Mouse (Mus musculus): ENCODE measurements around the gene Nrxn3.

Nrxn3 gene

DNA sequence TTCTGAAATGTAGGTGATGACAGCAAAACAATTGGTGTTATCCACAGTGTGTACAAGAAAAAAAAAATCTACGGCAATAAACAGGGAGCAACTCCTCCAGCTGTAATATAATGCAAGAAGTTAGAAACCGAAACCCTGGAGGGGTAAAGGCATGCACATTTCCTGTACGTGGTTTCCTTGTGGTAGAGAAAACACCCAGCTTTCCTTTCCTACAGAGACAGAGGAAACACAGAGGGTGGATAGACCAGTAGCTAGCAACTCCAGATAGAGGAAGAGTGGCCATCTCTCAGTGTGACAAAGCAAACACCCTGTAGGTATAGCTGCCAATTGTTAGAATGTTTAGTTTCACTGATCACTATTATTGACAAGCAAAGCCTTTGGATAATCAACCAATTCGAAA is 642.2 kb downstream of the Nrxn3 start:
- DNase-seq = no peak

GRCm38 (mm10) chr12:89369939-89370338 is 647.3 kb downstream of the Nrxn3 start:
- peak; percentile 21 to 34 for DNase-seq

GRCm38 (mm10) chr12:89376600-89376999 is 653.9 kb downstream of the Nrxn3 start:
- DNase-seq = no peak

GRCm38 (mm10) chr12:89377051-89377643 is 654.5 kb downstream of the Nrxn3 start:
- no peak for DNase-seq

- DNase-seq = no peak
Observed at GRCm38 (mm10) chr12:89377687-89378086, 655.0 kb downstream of the Nrxn3 start.

DNA sequence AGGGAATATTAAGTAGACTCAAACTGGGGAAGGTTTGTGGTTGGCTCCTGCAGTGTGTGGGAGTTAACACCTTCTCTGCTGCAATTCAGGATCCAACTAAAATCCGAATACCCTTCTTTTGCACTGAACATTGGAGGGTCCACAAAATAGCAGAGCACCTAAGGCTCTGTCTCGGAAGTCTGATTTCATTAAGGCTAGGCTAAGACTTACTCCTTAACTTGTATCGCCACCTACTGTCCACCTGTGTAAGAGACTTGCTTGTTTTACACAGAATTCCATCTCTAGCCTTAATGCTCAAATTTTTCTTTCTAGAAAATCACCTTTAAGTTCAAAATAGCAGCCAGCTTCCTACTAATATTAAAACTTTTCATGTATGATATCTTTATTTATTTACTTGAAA is 660.6 kb downstream of the Nrxn3 start:
- peak; percentile 51 to 65 for DNase-seq

GRCm38 (mm10) chr12:89395121-89395792 is 672.6 kb downstream of the Nrxn3 start:
- peak; percentile 24 to 44 for DNase-seq

- DNase-seq = no peak
Observed at GRCm38 (mm10) chr12:89436519-89436918, 713.8 kb downstream of the Nrxn3 start.

DNA sequence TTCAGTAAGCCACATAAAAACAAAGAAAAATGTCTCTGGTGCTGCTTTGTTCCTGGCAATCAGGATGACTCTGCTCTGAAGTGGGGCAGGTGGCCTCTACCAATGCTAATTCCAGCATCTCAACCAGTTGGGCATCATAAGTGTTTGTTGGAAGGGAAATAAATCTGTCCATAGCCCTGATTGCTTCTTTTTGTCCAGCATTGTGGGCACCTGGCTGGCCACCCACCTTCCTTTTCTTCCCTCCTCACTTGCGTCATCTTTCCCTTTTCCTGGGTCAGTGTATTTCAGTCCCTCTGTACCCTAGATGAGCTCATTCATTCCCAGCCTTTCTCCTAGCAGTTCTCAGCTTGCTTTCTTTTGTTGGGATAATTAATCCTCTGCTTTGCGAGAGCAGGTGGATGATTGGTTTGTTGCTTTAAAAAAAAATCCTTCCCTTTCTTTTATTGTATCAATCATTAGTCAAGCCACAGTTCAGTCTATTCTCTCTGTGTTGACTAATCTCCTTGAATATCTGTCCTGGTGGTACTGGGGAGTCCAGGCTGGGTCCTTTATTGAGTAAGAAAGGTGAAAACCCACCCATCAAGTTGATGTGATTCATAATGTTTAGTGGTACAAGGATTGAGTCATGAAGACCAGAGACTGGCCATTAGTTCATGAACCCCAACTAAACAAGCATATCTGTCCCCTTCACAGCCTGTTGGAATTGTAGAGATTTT is 719.8 kb downstream of the Nrxn3 start:
- DNase-seq = no peak

DNA sequence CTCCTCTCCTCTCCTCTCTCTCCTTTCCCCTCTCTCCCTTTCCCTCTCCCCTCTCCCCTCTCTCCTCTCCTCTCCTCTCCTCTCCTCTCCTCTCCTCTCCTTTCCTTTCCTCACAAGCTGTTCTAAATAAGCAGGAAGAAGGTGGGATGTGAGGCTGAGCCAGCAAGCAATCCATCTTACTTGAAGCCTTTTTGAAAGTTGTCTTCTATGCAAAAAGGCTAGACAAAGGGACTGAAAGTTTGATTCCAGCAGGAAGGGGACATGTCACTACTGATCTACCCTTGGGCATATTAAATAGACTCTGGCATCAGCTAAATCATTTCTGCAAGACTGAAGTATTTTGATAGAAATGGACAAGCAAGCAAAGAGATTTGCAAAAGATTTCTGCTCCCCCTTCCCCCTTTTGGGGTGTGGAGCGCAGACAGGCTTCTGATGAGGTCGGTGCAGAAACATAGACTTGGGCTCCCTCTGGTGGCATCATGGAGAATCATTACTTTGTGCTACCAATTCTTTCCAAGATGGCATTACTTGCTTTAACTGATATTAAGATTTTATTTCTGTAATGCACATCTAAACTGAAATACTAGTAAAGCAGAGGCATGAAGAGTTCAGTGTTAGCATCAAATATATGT is 728.1 kb downstream of the Nrxn3 start:
- peak; percentile 66 to 72 for DNase-seq

GRCm38 (mm10) chr12:89470226-89470625 is 747.5 kb downstream of the Nrxn3 start:
- peak in 1 of 2 experiments; percentile 10 for DNase-seq

GRCm38 (mm10) chr12:89471289-89471688 is 748.6 kb downstream of the Nrxn3 start:
- DNase-seq = no peak

DNA sequence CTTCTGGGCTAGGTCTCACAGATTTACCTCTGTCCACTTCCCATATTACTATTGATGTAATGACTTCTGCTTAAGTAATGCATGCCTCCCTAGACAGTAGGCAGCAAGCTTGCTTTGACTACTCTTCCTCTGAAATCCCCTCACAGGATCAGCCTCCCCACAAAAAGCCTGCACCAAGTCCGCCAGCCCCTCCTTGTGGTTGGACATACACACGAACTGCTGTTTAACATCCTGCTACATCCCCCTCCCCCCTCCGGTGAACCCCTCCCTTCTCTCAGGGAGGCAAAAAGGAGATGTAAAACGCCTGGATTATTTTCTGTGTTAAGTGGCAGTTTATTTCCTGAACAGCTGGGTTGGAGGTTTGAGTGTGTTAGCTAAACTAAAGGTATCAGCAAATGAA is 749.2 kb downstream of the Nrxn3 start:
- peak; percentile 4 to 5 for DNase-seq

GRCm38 (mm10) chr12:89479096-89479495 is 756.4 kb downstream of the Nrxn3 start:
- DNase-seq = peak; percentile 72 to 80

DNA sequence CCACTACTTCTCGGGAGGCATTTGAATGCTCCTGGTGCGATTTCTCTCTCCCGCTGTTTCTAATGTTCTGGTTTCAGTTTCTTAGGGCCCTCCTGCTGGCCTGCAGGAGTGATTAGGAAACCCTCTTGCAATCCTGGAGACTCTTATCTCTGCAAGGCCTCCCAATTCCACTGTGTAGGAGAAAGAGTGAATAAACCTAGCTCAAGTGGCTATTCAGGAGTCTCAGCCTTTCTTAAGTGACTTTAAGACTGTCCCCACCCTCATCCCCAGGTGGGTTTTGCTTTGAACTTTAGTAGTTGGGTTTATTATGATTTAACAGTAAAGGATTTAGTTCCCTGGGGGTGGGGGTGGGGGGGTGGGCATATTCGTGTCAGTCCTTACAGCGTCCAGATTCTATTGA is 759.5 kb downstream of the Nrxn3 start:
- DNase-seq = no peak

DNA sequence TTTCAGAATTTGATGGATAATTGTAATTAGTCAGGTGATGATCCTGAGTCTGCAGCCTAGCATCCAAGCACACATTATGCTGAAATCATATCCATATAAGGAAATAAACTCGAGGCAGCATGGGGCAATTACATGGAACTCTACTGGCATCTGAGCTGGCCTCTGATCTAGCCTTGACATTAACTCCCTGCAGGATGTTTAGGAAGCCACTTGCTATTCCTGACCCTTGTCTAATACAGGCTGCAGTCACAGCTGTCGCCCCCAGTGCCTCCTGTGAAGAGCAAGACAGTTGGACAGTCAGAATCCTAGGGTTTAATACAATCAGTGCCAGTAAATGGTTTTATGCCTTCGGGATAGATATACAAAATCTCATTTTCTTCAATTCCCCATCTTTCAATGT is 781.4 kb downstream of the Nrxn3 start:
- peak; percentile 10 to 41 for DNase-seq

DNA sequence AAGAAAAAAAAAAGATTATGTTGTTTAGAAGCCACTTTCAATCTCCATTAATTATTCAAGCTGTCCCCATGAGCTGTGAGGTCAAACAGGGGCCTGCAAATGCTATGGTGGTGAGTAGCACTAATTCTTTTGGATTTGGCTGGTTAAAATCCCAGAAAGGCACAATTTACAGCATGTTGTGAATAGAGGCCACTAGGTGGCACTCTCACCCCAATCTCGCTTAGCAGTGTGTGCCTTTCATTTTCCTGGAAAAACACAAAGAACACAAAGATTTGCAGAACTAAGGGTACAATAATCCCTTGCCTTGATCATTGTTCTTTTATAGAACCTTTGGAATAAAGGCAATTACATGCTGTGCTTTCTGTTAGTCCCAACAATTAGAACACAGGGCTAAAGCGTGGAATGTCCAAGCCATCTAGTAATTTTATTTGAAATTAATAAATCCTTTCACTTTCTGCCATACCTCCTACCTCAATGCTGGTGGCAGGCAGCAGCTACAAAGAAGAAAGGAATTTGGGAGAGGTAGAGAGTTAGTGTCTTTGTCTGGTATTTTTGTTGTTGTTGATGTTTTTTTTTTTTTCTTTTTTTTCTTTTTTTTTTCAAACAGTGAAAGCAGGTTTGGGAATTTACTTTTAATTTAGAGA is 782.6 kb downstream of the Nrxn3 start:
- DNase-seq = peak; percentile 88 to 89

DNA sequence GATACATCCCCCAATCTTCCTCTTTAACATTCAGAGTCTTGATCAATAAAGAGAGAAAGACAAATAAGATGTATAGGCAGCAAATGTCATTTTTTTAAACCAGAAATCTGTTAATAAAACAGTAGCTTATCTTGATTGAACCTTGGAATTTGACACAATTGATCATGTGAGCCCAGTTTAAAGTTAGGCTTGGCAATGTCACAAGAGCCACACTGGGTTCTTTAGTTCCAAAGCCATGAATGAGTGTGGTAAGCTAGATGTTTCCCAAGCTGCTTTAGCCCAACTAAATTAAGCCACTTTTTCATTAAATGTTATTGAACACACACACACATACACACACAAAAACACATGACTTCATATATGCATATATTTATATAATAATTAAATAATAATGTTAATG is 786.3 kb downstream of the Nrxn3 start:
- no peak for DNase-seq

DNA sequence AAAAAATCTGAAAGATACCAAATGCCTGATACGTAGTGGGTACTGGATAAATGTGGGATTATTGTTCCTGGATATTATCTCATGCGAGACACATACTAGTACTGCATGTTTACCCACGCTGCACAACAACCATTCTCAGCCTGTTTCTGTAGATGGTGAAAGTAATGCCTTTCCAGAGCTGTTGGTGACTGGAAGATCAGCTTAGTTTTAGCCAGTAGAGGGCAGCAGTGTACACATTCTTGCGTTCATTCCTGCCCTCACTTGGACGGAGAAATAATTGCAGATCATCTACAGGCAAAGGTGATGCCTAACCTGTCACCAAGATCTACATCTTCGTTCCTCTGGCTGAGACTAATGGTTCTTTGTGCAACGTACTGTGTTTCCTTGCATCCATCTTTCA is 791.1 kb downstream of the Nrxn3 start:
- peak; percentile 84 to 94 for DNase-seq

- no peak for DNase-seq
Observed at GRCm38 (mm10) chr12:89516046-89516445, 793.4 kb downstream of the Nrxn3 start.

DNA sequence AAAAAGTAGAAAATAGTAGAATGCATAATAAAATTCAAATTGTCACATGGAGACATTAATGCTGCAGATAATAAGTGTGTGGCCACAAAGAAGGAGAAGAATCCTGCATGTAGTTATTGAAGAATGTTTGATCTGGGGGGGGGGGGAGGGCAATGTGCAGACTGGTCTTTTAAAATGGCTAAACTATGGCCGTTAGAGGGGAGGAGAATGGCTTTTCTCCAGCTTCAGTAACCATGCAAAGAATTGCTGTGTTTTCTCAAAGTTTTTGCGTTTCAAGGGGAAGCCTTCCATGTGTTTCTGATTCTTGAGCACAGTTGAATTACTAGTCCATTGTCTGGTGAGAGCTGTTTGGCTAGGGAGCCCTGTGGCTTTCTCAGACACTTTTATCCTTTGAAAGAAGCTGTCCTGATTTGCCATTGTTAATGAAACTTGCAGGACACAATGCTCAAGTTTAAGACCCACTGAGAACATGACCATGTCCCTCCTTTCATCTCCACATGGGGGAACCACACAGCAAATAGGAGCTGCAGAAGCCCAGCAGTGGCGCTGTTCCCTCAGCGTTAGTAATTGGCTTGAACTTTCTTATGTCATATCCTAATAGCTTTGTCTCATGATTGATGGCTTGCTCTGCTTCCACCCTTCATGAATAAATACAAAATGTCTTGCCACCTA is 808.1 kb downstream of the Nrxn3 start:
- peak; percentile 14 to 15 for DNase-seq

DNA sequence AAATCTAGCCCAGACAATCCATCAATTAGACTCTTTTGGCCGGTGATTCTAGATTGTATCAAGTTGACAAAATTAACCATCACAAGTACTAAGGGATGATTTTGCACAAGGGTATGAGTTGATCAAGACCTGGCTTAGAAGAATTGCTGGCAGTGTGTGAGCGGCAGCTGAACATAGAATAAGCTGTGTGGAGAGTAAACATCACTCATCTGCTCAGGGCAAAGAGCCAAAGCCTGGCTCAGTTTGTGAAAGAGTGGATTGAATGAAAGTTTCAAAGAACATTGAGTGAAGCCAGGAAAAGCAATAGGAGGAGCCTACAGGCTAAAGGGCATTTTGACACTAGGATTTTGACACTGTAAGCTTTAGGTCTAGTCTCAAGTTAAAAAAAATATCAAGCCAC is 828.6 kb downstream of the Nrxn3 start:
- DNase-seq = peak; percentile 73 to 83

All from cerebellum, postnatal 10 days (tissue).